Mouse (Mus musculus): ENCODE results near the gene Tpcn1. TPM values are rescaled to one million over a fixed set of nuclear protein-coding genes. Genes with fewer than 3 reads are reported as not detected.

The Tpcn1 gene
- total RNA-seq, 2 experiments from 2014 or later, result 67.1 to 71.2 TPM

- DNase-seq, result no peak
Observed at GRCm38 (mm10) chr5:120558762-120559161, 29.7 kb downstream of the Tpcn1 start.

- no peak for DNase-seq
Observed at GRCm38 (mm10) chr5:120558041-120558440, 30.4 kb downstream of the Tpcn1 start.

GRCm38 (mm10) chr5:120555871-120556270 lies 32.6 kb downstream of the Tpcn1 start:
- DNase-seq, result no peak

- DNase-seq, result no peak
Observed at GRCm38 (mm10) chr5:120550673-120551072, 37.8 kb downstream of the Tpcn1 start.

GRCm38 (mm10) chr5:120550137-120550536 lies 38.3 kb downstream of the Tpcn1 start:
- DNase-seq, result no peak

GRCm38 (mm10) chr5:120548236-120548850 lies 40.1 kb downstream of the Tpcn1 start:
- no peak for DNase-seq

- DNase-seq, result no peak
Observed at GRCm38 (mm10) chr5:120536632-120537031, 51.8 kb downstream of the Tpcn1 start.

GRCm38 (mm10) chr5:120536046-120536445 lies 52.4 kb downstream of the Tpcn1 start:
- no peak for DNase-seq

GRCm38 (mm10) chr5:120534686-120535075 lies 53.8 kb downstream of the Tpcn1 start:
- DNase-seq, result no peak

GRCm38 (mm10) chr5:120534071-120534685 lies 54.3 kb downstream of the Tpcn1 start:
- no peak for DNase-seq

- no peak for DNase-seq
Observed at GRCm38 (mm10) chr5:120531631-120532030, 56.8 kb downstream of the Tpcn1 start.

GRCm38 (mm10) chr5:120527296-120527964 lies 61.0 kb downstream of the Tpcn1 start:
- DNase-seq, result no peak

GRCm38 (mm10) chr5:120526311-120526710 lies 62.2 kb downstream of the Tpcn1 start:
- DNase-seq, result no peak

- no peak for DNase-seq
Observed at GRCm38 (mm10) chr5:120525737-120526136, 62.7 kb downstream of the Tpcn1 start.

- DNase-seq, result no peak
Observed at GRCm38 (mm10) chr5:120524736-120525135, 63.7 kb downstream of the Tpcn1 start.

- DNase-seq, result no peak
Observed at GRCm38 (mm10) chr5:120522649-120523048, 65.8 kb downstream of the Tpcn1 start.

- DNase-seq, result no peak
Observed at GRCm38 (mm10) chr5:120517552-120517951, 70.9 kb downstream of the Tpcn1 start.

- DNase-seq, result no peak
Observed at GRCm38 (mm10) chr5:120516221-120516984, 72.1 kb downstream of the Tpcn1 start.

- DNase-seq, result no peak
Observed at GRCm38 (mm10) chr5:120515451-120515850, 73.0 kb downstream of the Tpcn1 start.

- DNase-seq, result no peak
Observed at GRCm38 (mm10) chr5:120514754-120515153, 73.7 kb downstream of the Tpcn1 start.

GRCm38 (mm10) chr5:120514031-120514677 lies 74.3 kb downstream of the Tpcn1 start:
- DNase-seq, result no peak

- DNase-seq, result no peak
Observed at GRCm38 (mm10) chr5:120512911-120513555, 75.4 kb downstream of the Tpcn1 start.
